Mouse (Mus musculus) heart, embryonic 14.5 days (tissue): ENCODE results near the gene Ttc27. TPM values are rescaled to one million over a fixed set of nuclear protein-coding genes. Genes with fewer than 3 reads are reported as not detected.

Experiments
- ATAC-seq: fragments of 200-750 bp; cut with Nextera tagmentation; 2 replicates; pipeline ENCODE4 v1.8.0; 2017; ENCODE audit warnings: low read depth, moderate TSS enrichment; ENCODE audit not compliant: insufficient number of reproducible peaks, insufficient read depth, low FRiP score
- H3K27ac ChIP-seq, 2 experiments: fragments of 200-500 bp in 1 of 2; fragments of 300-500 bp in 1 of 2; sonication (generic) in 1 of 2; replicated peaks in 1 of 2; 2 replicates each; pipeline ENCODE4 v1.5.1; 2012 to 2014; ENCODE audit warnings: low read depth in 2 of 2, low read length in 2 of 2, control low read depth in 1 of 2, mild to moderate bottlenecking in 1 of 2, mixed read lengths in 1 of 2; ENCODE audit not compliant: control insufficient read depth in 1 of 2, insufficient read depth in 1 of 2
- H3K27me3 ChIP-seq: fragments of 300-500 bp; sonication (generic); 2 replicates; pipeline ENCODE4 v1.6.1; 2014; ENCODE audit warnings: mild to moderate bottlenecking, low read length, control low read depth; ENCODE audit not compliant: control insufficient read depth, insufficient read depth
- H3K36me3 ChIP-seq: fragments of 300-500 bp; sonication (generic); 2 replicates; pipeline ENCODE4 v1.6.1; 2014; ENCODE audit warnings: mild to moderate bottlenecking, control low read depth, low read length, mixed read lengths; ENCODE audit not compliant: control insufficient read depth, insufficient read depth
- H3K4me1 ChIP-seq, 2 experiments: fragments of 200-500 bp in 1 of 2; fragments of 300-500 bp in 1 of 2; sonication (generic) in 1 of 2; 2 replicates each; pipeline ENCODE4 v1.6.1; 2012 to 2014; ENCODE audit warnings: low read length in 2 of 2, control low read depth in 1 of 2, mixed read lengths in 1 of 2; ENCODE audit not compliant: control insufficient read depth in 2 of 2, insufficient read depth in 2 of 2
- H3K4me2 ChIP-seq: fragments of 300-500 bp; sonication (generic); 2 replicates; pipeline ENCODE4 v1.6.1; 2014; ENCODE audit warnings: mild to moderate bottlenecking, low read length
- H3K4me3 ChIP-seq, 2 experiments: fragments of 200-500 bp in 1 of 2; fragments of 300-500 bp in 1 of 2; sonication (generic) in 1 of 2; 2 replicates each; pipeline ENCODE4 v1.5.1; 2012 to 2014; ENCODE audit warnings: low read length in 2 of 2, mild to moderate bottlenecking in 2 of 2, control low read depth in 1 of 2, low read depth in 1 of 2, moderate library complexity in 1 of 2; ENCODE audit not compliant: control insufficient read depth in 1 of 2, insufficient read depth in 1 of 2
- H3K9ac ChIP-seq: fragments of 300-500 bp; sonication (generic); 2 replicates; pipeline ENCODE4 v1.6.1; 2014; ENCODE audit warnings: mild to moderate bottlenecking, low read length
- H3K9me3 ChIP-seq: fragments of 300-500 bp; sonication (generic); 2 replicates; pipeline ENCODE4 v1.6.1; 2016; ENCODE audit warnings: low read length, control low read depth; ENCODE audit not compliant: control insufficient read depth
- WGBS: fragments of 180-500 bp; shearing (Covaris S2); extraction: QIAGEN DNeasy Blood & Tissue Kit; methylation state at CpG from one replicate; pipeline ENCODE4 v1.1.7; 2014; 5-methylcytosine and 5-hydroxymethylcytosine counted together
- polyA plus RNA-seq: library from polyadenylated mRNA; unstranded; fragments of >200 nt; fragmentation: Nextera tagmentation; extraction: Ambion mirVana; gene quantifications from 2 replicates; pipeline ENCODE4 v1.2.1, GENCODE M21; 2014

The Ttc27 gene
- polyA plus RNA-seq, 1 experiment from 2014 or later = 15.3 TPM

- H3K27ac ChIP-seq = no peak overlapping the region
- 93% methylated on average over 2 of the region's 2 CpGs for WGBS
- H3K9me3 ChIP-seq = peaks cover 16% of the 10 kb centered on the region
- H3K27me3 ChIP-seq = no peaks in the 10 kb centered on the region
- H3K36me3 ChIP-seq = no peaks in the 10 kb centered on the region
- H3K4me3 ChIP-seq = no peak overlapping the region
- no peak for ATAC-seq
- no peak overlapping the region for H3K9ac ChIP-seq
- no peaks in the 10 kb centered on the region for H3K4me1 ChIP-seq
- no peak overlapping the region for H3K4me2 ChIP-seq
Observed at GRCm38 (mm10) chr17:74912995-74913394, 195.5 kb downstream of the Ttc27 start.

Other genes with a start within 250 kb of the Ttc27 start
- 65.0 and 70.1 TPM in 2 replicates for gene Yipf4, start 228.2 kb upstream of the Ttc27 start, polyA plus RNA-seq
- gene Birc6, start 189.4 kb upstream of the Ttc27 start, polyA plus RNA-seq = 75.3 and 76.6 TPM in 2 replicates